Mouse (Mus musculus): ENCODE results near the gene Pdgfra.
A peak's percentile ranks its signal among the peaks of the same experiment; 100 is the strongest.

Gene Pdgfra

DNA sequence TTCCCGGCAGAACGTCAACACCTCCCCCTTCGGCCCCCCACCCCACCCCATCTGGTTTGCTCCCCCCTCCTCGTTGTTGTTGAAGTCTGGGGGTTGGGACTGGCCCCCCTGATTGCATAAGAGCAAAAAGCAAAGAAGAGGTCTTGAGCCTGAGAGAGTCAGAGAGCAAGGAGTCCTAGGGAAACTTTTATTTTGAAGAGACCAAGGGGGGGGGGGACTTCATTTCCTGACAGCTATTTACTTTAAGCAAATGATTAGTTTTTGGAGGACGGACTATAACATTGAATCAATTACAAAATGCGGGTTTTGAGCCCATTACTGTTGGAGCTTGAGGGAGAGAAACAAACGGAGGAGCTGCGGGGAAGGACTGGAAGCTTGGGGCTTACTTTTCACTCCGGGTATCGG, at the start of gene Pdgfra:
Gene Pdgfra (plus strand): TSS at position 272 of the 405 bp plus-strand sequence.
- DNase-seq = peak; percentile 43

- DNase-seq = no peak
Observed at GRCm38 (mm10) chr5:75106511-75106910, 45.6 kb upstream of the Pdgfra start.

DNA sequence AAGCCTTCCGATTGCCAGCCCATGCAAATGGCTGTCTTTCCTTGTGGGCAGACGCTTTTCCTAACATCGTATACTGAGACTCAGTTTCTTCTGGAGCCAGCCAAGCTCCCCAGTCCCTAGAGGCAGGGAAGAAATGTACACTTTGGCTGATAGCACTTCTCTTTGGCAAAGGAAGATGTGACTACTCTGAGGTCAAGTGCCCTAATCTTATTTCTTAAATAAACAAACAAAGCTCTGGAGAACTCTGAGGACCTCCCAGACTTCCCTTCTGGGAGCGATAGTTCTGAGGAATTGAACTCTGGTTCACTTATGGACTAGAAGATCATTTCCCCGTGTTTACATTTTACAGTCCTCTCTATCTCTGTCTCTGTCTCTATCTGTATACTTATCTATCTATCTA, 42.7 kb upstream of the Pdgfra start:
- no peak for DNase-seq

DNA sequence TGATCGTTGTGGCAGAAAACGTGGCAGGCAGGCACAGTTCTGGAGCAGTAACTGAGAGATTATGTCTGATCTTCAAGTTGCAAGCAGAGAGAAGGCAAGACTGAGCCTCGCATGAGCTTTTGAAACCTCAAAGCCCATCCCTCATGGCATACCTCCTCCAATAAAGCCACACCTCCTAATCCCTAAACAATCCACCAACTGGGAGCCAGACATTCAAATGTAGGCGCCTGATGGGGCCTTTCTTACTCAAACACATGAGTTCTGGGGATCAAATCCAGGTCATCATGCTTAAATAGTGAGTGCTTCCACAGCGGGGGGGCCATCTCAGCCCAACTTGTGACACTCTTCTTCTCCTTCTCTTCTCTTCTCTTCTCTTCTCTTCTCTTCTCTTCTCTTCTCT, 40.3 kb upstream of the Pdgfra start:
- DNase-seq = peak; percentile 8

DNA sequence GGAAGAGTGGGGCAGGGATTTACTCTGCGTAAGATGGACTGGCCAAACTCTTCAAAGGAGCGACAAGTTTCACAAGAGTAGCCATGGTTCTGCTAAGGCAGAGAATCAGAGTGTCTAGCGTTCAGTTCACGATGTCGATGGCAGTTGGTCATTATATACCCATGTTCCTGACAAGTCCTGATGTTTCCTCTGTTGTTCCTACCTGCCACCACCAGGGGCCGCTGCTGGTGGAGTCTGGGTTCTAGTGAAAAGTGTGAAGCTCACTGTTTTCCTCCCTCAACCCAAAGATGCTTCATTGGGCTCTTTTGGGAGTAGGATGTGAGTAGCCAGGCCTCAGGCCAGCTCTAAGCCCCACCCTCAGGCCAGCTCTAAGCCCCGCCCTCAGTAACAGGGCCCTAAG, 33.3 kb upstream of the Pdgfra start:
- DNase-seq = peak; percentile 39

DNA sequence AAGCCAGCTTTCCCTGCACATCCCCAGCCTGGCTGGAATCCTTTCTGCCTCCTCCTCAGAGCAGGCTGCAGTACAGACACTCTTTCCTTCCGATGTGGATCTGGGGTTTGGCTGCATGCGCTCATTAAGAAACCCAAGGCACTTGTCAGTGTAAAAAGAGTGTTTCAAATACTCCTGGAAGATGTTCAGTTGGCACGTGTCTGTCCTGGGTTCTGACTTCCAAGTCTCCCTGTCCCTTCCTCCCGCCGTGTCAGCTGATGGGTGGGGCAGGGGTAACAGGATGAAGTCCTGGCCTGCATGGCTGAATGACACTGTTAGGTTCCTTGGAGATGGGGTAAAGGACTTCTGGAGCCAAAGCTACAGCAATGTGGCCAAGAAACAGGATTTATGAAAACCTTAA, 30.4 kb upstream of the Pdgfra start:
- no peak for DNase-seq

GRCm38 (mm10) chr5:75134681-75135080, 17.4 kb upstream of the Pdgfra start:
- no peak for DNase-seq

- DNase-seq = peak; percentile 86
Observed at GRCm38 (mm10) chr5:75143092-75143491, 9.0 kb upstream of the Pdgfra start.

DNA sequence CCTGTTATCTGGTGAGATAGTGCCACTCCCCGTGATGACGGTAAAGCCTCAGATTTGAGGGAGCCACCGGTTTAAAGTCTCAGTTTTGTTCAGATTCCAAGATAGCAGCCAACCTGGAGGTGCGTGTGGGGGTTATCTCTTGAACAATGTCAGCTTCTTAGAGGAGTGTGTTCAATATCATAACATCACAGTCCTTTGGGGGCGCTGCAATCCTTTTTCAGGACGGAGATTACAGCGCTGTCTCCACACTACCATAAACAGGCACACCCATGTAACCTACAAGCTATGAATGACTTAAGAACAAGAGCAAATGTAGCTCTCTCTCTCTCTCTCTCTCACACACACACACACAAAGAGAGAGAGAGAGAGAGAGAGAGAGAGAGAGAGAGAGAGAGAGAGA, 8.3 kb upstream of the Pdgfra start:
- peak; percentile 36 for DNase-seq

DNA sequence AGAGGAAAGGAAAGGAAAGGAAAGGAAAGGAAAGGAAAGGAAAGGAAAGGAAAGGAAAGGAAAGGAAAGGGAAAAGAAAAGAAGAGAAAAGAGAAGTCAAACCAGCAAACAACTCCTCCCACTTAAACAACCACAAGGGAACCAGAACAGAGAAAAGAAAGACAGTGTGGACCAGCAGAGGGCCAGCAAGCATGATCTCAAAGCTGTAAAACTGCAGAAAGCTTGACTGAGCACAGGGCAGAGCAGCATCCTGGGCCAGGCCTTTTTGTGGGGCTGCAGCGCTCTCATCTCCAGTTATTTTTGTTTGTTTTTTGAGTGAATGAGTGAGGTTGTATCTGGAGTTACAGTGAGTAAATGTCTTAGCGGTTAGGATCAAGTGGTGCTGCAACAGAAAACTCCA, 6.8 kb upstream of the Pdgfra start:
- no peak for DNase-seq

- no peak for DNase-seq
Observed at GRCm38 (mm10) chr5:75146469-75146868, 5.6 kb upstream of the Pdgfra start.

- DNase-seq = peak; percentile 48
Observed at GRCm38 (mm10) chr5:75148343-75149127, 3.6 kb upstream of the Pdgfra start.

GRCm38 (mm10) chr5:75149380-75149779, 2.7 kb upstream of the Pdgfra start:
- no peak for DNase-seq

GRCm38 (mm10) chr5:75149880-75150279, 2.2 kb upstream of the Pdgfra start:
- peak; percentile 34 for DNase-seq

GRCm38 (mm10) chr5:75150341-75150981, 1.6 kb upstream of the Pdgfra start:
- DNase-seq = peak; percentile 58

DNA sequence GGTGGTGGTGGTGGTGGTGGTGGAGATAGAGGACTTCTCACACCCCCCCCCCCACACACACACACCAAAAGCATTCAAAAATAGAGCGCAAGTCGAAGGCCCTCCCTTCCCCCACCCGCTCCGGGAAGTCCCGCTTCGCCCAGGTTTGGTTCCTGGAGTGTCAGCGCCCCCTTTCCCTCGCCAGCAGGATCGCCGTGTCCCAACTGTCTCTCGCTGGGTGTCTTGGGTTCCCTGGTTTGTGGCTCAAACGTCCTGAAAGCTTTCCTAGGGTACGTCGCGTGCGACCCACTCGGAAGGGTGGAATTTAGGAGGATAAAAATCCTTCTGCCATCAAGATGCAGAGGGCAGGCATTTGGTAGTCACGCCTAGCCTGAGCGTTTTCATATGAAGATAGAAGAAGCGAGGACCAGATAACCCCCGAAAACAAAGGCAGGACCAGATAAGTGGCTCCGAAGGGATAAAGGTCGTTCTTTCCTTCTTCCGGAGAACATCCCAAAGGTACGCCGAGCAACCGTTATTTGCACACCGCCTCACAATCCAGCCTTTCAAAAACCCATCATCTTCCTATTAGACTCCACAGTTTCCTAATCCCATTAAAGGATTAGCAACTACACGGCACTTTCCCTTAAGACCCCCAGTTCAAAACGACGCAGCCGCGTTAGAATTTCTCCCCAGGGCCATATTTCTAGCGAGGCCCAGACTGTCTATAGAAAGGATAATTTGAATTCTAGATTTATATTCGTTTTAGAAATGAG, 769 bp upstream of the Pdgfra start:
- DNase-seq = peak; percentile 73

- peak; percentile 60 for DNase-seq
Observed at GRCm38 (mm10) chr5:75152791-75153625, 916 bp downstream of the Pdgfra start.

- DNase-seq = no peak
Observed at GRCm38 (mm10) chr5:75153626-75153960, 1.5 kb downstream of the Pdgfra start.

GRCm38 (mm10) chr5:75153961-75154620, 2.0 kb downstream of the Pdgfra start:
- no peak for DNase-seq

DNA sequence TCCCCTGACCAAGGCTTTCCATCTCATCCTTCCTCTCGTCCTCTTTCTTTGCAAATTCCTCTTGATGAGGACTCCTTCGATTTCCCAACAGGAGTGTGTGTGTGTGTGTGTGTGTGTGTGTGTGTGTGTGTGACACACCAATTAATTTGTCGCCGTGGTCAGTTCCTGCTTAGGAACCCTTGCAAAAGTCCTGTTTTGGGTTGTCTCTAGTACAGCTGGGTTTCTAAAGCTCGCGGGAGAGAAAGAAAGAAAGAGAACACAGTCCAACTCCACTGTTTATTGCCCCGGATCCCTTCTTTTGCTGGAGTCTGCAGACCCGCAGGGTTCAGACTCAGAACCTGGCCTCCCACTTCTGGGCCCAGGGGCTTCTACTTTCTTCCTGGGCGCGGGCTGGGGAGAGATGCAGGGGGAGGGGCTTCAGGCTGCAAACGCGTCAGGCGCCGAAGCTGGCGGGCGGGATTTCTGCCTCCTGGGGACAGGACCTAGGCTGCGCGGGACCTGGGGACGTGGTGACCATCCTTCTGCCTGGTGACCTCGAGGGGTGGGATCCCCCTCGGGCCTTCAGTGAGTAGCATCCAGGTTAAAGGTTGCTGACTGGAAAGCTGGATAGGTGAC, 2.6 kb downstream of the Pdgfra start:
- DNase-seq = peak; percentile 44

GRCm38 (mm10) chr5:75155281-75155680, 3.2 kb downstream of the Pdgfra start:
- no peak for DNase-seq
